Mouse (Mus musculus): ENCODE data around the gene Pcca.

DNA sequence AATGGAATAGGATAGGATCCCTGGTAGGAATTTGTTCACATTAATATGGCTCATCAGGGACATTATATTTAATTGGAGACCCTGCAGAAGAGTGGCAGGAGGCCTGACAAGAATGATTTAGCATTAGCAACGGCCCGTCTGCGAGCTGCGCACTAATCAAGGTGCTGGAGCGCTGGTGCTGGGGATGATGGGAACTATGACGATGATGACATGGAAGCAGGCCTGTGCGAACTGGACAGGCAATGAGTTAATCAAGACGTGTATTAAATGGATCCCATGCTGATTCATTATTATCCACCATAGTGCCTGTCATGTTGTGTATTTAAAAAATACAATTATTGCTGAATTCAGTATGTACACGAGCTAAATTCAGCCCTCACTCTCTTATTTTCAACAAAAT is 36.7 kb downstream of the Pcca start:
- TF ChIP-seq POLR2A (IDR thresholded peaks at IDR 0.05; ENCODE audit: insufficient read length, low read depth): no peak
- TF ChIP-seq TCF12 (IDR thresholded peaks at IDR 0.05; ENCODE audit: insufficient read depth, poor library complexity, severe bottlenecking): no peak
- no peak for TF ChIP-seq CEBPB (IDR thresholded peaks at IDR 0.05; ENCODE audit: insufficient read depth, poor library complexity, severe bottlenecking)
- TF ChIP-seq MAX (IDR thresholded peaks at IDR 0.05; ENCODE audit: low read depth): no peak
- TF ChIP-seq USF1 (IDR thresholded peaks at IDR 0.05; ENCODE audit: low read depth): no peak
- TF ChIP-seq REST (IDR thresholded peaks at IDR 0.05; ENCODE audit: insufficient read depth, insufficient read length): no peak
- no peak for TF ChIP-seq POLR2AphosphoS2 (IDR thresholded peaks at IDR 0.05; ENCODE audit: insufficient read length, low read depth)

All from myocyte (in vitro differentiated cells).